Mouse (Mus musculus) megakaryocyte, embryonic 14.5 days (primary cell): ENCODE measurements around the gene Abhd6.

Experiments
- FLI1 ChIP-seq: IDR thresholded peaks from 2 replicates; pipeline ENCODE4 v1.6.1; 2012; ENCODE audit warnings: low read length, inconsistent platforms, mixed read lengths
- GATA1 ChIP-seq: IDR thresholded peaks from 3 replicates; pipeline ENCODE4 v1.6.1; 2012; ENCODE audit warnings: mixed read lengths, low read length, inconsistent platforms, borderline replicate concordance

DNA sequence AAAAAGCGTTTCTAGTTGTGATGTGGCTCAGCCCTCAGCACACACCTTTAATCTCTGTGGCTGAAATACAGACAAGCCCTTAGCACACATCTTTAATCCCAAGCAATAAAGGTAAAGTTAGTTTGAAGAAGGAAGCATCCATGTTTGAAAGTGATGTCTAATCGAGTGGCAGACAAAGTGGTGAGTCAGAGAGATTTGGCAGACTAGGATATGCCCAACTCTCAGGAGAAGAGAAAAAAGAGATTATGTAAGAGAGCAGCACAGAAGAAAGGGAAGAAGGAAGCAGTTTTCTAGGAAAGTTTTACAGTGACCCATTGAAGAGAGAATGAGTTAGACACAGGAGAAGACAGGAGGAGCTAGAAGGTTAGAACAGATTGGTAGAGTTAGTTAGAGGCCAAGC lies 86.3 kb downstream of the Abhd6 start:
- TF ChIP-seq GATA1 (no peak), FLI1 (no peak)
